Mouse (Mus musculus) WW6 (cell line): Measurements from ENCODE around the gene Phf1.
"Not testable (repeated sequence)": the region's sequence is repeated elsewhere in the genome, so short reads cannot be mapped to it uniquely, and the experiment has no call there.

ENCODE experiments used
- DNase-seq: peaks from one replicate; pipeline ENCODE4 v3.0.0-alpha.2; 2013; ENCODE audit warnings: low read depth, low spot score

The Phf1 gene

DNA sequence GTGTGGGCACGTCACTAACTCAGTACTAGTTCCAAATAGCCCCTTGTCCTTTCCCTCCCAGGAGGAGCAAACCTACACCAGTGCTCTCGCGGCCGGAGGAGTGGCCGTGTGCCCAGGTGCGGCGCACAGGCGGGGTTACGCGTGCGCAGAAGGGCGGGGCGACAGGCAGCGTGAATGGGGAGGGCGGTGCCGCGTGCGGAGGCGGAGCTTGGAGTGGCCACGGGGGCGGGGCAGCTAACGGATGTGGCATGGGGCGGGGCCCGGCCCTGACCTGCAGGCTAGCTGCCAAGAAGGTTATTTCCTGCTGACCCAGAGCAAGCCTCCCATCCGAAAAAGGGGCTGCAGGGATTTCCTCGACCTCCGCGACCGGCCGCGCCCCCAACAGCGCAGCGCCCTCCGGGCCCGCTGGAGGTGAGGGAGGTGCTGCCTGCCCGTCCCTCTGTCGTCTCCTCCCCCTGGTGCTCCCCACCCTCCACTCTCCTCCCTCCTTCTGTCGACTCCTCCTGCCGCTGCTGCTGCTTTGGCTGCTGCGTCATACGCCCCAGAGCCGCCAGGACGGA, at the start of gene Phf1:
TSS of gene Phf1 (plus strand) at position 214 of the 560 bp plus-strand sequence.
- DNase-seq = peak; percentile 83

DNA sequence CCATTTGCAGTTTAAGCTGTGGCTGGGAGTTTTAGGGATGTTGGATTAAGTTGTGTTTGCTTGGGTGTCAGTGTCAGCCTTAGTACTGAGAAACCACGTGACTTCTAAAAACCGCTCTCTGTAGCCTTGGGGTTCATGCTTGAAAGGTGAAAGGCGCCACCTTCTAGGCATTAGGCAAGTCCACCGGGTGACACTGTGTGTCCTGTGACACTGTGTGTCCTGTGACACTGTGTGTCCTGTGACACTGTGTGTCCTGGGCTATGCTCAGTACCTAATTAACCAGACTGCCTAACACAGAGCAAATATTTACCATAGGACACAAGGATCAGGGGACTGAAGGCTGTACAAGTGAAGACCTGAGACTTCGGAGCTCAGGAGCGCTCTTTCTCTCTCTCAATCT, 49.3 kb upstream of the Phf1 start:
- DNase-seq = no peak

DNA sequence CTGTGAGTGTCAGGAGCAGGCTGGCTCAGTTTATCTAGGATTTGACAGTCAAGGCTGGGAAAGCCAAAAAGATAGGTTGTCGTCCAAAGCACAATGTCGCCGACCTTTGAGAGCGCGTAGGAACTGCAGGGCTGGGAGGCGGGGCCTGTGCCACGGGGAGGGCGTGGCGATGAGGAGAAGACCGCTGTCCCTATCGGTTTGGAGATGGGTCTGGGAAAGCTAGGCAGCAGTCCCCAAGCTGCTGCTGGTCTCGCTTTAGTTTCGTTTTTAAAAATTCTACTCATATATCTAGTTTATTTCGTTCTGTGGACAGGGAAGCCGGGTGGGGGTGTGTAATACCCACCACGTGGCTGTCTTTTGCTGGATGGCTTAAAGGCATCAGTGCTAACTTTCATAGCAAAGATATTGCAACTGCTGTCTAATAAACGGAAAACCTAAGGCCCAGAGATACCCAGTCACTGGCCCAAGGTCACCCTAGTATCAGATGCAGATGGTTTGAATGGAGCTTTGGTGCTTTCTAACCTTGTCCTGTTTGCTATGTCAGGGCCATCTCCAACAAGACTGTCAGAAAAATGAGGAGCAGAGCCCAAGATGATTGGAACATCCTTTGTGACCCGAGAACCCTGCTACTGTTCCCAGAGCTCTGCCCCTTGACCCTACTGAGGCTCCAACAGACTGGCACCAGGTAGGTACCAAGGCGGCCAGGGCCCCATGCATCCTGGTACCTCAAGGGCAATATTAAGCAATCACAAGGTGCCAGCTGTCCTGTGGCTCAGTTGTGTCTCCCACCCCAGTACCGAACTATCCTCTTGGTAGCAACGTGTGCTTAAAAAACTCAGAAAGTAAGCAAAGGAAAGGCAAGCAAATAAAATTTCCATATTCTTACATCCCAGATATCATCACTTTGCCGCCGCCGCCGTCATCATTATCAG, 47.6 kb upstream of the Phf1 start:
- peak; percentile 55 for DNase-seq

DNA sequence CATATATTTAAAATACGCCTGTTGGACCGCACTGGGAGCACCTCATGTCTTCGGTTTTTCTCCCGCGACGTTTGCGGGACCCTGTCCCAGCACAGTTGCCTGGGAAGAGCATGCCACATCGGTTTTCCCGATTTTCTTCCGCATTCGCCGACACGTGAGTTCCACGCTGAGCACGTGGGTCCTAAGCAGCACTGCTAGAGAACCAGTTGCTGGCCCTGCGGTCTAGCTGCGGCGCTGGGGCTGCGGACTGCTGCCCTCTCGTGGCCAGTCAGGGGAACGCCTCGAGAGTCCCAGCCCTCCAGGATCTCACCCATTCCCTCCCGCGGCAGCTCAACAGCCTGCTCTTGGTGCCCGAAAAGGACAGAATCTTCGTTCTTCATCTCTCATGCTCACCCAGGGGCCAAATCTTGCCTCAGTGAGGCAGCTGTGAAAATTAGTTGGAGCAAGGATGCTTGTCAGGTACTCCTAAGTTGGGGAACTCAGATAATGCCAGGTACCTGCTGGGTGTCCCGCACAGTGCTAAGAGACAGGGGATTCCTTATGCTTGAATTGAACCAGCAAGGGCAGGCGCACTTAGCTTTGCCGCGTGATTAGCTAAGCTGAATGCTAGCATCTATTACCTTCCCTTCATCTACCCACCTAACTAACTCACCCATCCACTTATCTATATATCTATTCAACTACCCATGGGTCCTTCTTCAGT, 46.7 kb upstream of the Phf1 start:
- peak; percentile 55 for DNase-seq

DNA sequence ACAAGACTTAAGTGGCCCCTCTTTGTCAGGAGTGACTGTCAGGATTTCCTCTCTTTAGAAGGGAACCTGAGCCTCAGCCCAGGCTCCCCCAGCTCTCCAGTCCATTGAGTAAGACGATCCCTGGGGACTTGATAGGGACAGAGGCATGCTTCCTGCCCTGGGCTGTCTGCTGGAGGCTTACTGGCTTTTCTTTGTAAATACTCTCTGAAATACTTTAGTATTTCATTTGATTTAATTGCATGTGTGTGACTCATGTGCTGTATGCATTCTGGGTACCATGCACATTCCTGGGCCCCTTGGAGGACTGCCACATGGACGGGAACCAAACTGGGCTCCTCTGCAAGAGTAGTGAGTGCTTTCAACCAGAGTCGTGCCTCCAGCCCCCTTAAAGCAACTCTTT, 44.9 kb upstream of the Phf1 start:
- no peak for DNase-seq

DNA sequence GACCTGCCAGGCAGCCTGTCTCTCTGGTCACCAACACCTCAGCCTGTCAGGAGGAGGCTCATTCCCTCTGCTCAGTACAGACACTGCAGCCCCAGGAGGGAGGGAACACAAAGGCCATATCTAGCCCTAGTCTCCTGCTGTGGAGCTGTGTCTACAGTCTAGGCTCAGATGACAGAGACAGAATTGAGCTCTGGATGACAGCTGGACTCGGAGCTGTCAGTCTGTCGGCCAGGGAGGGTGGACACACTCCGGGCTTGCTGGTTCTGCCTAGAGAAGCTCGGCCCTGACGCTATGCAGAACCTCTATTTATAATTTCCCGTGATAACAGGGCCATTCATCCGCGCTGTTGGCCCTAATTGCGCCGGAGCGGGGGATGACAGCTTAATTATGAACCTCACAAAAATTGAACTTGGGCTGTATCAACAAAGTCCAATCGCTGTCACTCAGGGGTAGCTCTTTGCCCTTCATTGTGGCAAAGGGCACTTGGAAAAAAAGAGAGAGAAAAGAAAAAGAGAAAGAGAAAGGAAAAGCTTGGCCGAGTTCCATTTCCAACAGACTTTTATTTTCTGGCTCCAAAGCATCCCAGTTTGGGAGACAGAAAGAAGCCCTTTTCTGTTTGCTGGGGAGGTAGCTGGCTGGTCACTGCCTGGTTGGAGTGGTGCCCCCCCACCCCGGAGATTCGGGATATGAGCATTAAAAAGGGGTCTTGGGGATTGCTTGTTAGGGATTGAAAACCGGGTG, 40.0 kb upstream of the Phf1 start:
- DNase-seq = no peak

DNA sequence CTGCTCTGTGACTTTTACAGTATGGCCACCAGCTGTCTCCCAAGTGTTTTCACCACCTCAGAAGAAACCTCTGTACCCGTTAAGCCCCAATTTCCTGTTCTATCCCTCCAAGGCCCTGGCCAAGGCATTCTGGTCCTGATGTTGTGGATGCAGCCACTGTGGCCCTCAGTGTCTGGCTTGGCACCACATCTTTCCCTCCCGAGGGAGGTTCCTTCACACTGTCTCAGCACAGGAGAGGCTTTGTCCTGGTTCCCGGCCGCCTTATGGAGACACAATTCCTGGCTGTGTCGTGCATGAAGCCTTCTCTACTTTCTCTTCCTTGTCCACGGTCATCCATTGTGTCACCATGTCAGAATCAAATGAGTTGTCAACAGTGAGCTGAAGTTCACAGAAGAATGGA, 39.4 kb upstream of the Phf1 start:
- DNase-seq = no peak

DNA sequence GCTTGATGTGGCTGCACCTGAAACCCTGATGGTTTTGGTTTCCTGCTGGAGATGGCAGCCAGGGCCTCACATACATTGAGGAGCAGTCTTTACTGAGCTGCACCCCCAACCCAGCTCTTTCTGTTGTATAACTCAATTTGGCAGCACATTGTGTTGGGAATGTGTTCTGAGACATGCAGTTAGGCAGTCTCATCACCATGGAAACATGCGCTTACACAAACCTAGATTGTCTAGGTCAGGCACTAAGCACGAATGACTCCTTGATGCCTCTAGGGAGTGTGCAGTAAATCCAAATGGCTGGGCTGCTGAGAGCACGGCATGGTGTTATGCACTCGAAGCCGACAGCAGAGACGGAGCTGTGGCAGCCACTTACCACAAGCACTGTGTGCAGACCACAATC, 38.5 kb upstream of the Phf1 start:
- DNase-seq = no peak

DNA sequence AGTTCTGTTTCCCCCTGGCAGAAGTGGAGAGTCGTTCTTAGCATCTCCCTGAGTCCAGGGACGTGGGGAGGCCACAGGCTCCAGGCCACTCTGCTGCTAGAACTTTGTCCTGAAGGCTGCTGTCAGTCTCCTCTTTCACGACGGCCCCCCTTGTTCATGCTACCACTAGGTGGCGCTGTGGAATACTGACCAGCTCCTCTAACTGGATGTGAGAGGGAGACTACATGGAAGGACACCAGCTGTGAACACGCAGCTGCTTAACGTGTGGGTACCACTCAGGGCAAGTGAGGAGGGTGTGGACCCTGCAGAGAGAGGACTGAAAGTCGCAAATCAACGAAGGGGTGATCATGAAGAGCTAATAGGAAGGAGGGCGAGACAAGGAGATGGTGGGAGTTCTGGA, 37.3 kb upstream of the Phf1 start:
- DNase-seq = peak; percentile 45

DNA sequence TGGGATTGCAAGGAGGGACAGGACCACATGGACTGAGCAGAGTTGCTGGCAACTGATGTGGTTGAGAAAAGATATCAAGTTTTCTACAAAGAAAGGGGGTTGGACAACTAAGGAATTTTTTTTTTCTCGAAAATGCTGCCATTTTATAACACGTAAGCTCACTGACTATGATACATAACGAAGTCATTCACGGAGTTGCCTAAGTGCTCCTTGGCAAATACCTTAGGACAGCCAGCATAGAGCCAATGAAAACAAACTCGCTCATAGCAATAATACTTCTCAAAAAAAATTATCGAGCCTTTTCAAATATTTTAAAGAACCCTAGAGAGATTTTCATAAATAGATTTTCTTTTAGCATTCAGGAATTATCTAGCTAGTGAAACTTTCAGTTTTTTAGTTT, 31.9 kb upstream of the Phf1 start:
- no peak for DNase-seq

DNA sequence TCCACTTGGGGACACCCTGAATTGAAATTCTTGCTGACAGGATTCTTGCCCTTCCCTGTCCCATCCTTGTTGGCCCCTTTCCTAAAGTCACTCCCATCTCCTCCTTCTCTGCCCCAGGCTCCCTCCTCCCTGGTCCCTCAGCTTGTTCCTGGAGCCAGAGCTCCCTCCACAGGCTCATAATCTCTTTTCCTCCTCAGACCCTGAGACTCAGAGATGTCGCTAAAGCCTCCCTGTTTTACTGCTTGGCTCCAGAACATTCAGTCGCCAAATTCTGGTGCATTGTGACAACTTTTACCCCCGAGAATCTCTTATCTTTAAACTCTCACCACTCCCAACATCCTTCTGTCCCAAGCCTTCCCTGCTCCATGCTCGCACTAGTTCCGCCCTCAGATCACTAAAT, 28.5 kb upstream of the Phf1 start:
- DNase-seq = no peak

DNA sequence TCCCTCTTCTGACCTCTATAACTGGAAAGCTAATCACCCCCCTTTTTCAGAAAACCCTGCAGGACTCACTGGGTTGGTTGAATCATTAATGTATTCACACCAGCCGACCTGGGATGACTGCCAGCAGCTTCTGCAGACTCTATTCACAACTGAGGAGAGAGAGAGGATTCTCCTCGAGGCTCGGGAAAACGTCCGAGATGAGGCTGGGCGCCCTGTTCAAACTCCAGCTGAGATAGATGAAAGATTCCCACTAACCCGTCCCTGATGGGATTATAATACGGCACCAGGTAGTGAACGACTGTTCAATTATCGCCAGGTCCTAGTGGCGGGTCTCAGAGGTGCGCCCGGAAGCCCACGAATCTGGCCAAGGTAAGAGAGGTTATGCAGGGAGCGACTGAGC, 25.3 kb upstream of the Phf1 start:
- DNase-seq = not testable (repeated sequence)

DNA sequence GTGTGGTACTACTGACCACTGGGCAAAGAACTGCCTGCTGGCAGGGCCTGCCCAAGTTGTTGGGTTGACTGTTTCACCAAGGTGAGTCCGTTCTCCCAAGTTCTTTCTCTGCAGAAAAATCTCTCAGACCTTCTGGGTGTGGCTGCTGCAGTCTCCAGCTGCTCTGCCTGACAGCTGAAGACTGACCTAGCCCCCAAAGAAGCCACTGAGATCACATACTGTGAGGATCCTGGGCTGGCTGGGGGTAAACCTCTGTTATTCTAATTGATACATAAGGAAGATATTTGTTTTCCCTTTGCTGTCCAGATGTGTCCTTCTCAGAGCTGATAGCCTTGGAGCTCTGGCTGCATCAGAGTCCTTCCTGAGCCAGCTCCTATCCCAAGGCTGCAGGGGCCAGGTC, 17.6 kb upstream of the Phf1 start:
- no peak for DNase-seq

DNA sequence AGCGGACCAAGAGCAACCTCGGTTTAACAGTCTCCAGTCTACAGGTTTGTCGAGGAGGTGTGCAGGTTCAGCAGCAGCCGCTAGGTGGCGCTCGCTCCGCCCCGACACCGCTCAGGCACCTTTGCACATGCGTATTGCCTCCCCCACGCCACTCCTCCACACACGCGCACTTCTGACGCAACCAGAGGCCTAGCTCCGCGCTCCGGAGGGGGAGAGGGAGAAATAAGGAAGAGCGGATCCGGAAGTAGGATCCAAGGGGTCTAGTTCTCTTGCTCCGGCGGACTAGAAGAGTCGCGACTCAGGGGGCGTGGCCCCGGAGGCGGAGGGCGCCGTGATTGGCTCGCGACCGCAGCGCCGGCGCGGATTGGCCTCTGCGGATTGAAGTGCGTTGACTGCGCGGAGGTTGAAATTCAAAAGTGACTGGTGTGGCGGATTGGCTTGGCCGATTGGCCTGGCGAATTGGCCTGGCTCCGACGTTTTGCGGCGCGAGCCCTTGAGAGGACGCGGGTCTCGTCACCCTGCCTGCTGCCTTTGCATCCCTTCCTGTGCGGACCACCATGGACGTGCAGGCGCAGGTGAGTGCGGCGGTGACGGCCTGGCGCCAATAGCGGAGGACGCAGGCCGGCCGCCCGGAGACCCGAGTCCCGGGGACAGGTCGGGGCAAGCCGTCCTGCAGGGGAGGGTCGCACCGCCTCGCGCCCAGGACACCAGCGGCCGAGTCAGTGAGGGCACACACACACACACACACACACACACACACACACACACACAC, 16.0 kb upstream of the Phf1 start, which contains the start of gene Kifc5b:
TSS of gene Kifc5b (plus strand) at position 381 of the 772 bp plus-strand sequence.
- DNase-seq = peak; percentile 97

DNA sequence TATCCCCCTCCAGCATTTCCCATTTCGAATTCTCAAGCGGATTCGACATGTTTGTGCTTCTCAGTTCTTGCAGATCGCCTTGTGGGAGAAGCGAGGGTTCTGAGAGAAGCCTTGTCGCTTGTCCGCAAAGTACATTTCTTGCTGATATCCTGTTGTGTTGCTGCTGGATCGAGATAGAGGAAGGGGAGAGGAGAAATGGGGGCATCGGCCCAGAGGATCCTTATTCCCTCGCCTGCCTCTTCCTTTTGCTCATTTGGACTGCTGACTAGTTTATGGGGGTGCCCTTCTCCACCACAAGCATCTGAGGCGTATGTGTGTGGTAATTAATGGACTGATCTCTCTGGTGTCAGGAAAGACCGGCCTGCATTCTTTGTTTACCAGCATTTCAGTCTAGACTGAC, 15.3 kb upstream of the Phf1 start:
- DNase-seq = not testable (repeated sequence)

DNA sequence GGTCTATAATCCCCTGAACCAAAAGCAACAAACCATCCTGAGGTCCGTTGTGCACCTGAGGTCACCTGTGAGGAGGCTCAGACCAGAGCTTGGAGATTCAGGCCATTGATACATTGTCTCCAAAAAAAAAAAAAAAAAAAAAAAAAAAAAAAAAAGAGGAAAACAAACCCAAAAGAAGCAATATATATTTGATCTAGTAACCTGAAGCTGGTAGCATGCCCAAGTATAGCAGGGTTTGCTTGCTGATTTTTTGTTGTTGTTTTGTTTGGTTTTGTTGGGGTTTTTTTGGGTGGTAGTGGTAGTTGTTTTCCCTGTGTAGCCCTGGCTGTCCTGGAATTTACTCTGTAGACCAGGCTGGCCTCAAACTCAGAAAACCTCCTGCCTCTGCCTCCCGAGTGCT, 14.5 kb upstream of the Phf1 start:
- no peak for DNase-seq

DNA sequence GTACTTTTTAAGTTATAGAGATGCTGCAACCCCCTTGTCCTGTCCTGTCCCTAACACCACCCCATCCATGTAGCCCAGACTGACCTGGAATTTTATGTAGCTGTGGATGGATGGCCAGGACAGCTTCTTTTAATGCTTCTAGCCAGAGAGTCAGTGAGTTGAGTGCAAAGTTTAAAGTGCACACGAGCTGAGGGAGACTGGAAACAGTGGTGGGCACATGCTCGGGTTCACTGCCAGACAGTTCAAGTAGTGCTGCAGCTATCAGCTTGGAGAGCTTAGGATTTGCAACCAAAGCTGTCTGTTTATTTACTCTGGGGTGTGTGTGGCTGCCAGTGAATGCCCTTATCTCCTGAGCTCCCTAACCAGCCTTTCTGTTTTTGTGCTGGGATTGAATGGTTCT, 13.3 kb upstream of the Phf1 start:
- DNase-seq = not testable (repeated sequence)

DNA sequence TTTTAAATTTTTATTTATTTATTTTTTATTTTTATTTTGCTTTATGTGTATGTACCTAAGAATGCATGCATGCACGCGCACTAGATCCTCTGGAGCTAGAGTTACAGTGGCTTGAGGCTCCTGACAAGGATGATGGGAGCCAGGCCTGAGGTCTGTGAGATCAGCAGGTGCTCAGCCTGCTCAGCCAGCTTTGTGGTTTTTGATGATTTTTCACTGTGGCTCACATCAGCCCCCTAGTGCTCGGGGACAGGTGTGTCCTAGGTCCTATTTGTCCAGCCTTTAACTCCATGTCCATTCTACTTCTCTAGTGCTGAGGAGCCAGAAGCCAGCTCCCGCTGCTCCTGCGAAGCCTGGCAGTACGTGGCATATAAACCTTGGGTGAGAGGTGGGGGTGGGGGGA, 10.5 kb upstream of the Phf1 start:
- DNase-seq = not testable (repeated sequence)

DNA sequence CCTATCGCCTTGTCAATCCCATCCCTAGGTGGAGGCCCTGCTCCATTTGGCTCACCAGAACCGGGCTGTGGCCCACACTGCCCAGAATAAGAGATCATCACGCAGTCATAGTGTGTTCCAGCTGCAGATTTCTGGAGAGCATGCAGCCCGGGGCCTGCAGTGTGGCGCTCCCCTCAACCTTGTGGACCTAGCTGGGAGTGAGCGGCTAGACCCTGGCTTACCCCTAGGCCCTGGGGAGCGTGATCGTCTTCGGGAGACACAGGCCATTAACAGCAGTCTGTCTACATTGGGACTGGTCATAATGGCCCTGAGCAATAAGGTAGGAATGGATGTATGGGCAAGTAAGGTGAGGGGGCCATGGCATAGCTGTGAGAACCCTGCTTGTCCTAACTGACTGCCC, 7.4 kb upstream of the Phf1 start:
- DNase-seq = not testable (repeated sequence)

DNA sequence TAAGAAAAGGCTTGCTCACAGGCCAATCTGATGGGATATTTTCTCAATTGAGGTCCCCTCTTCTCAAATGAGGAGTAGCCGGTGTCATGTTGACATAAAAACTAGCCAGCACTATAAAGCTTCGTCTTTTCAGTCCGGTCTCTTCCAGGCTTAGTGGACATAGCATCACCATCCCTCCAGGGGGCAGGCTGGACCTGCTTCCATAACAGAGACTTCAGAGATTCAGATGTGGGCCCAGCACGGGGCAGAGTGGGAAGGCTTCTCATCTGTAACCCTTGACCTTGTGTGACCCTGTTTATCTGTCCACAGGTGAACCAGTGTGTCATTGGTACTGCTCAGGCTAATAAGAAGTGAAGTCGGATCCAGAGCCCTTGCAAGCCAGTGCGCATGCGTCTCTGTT, 1.1 kb upstream of the Phf1 start:
- DNase-seq = not testable (repeated sequence)

DNA sequence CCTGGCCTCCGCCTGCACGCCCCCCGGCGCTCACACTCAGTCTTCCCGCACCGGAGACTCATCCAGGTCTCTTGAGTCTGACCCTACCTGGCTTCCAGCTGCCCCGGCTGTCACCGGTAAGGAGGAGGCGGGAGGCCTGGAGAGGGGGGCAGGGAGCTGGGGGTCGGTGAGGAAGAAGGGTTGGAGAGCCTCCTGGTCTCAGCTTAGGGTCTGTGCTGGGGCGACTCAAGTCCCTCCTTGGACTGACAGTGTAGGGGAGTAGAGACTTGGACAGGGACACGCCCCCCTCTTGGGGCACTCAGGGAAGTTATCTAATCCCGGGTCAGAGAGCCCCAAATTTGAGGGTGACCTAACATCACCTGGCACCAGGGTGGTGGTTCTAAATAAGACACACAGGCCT, 567 bp downstream of the Phf1 start:
- DNase-seq = no peak
